In genomic region chr3:117108966-117109700, GRCm38 (mm10) we compare ENCODE assay signal across 16 mouse cellular contexts.
A peak's percentile ranks its signal among the peaks of the same experiment; 100 is the strongest.
DNase-seq lines count a peak whose midpoint lies in the region; ATAC-seq and TF ChIP-seq lines count a peak whose summit lies in the region.
"Had no signal": no experiment of that assay in that cellular context is flagged by ENCODE, and none has a peak within 500 bp of the region (broad histone marks: within the 10 kb centered on the region; RNA-seq: fewer than 3 reads in every experiment).

No protein-coding gene starts in this region.

- no peaks in the 10 kb centered on the region for H3K36me3 ChIP-seq in kidney, adult 2 months (ENCODE audit: control insufficient read depth, insufficient read depth, low read length)
- no peaks in the 10 kb centered on the region for H3K36me3 ChIP-seq in heart, embryonic 16.5 days (ENCODE audit: control insufficient read depth, insufficient read depth)
- H3K36me3 ChIP-seq: midbrain, embryonic 13.5 days had no signal

- TF ChIP-seq CTCF in kidney, adult 2 months (conservative IDR thresholded peaks at IDR 0.05; ENCODE audit: insufficient read depth, insufficient read length, low read depth, low read length), result no peak
- TF ChIP-seq CTCF in brain, embryonic 14.5 days (IDR thresholded peaks at IDR 0.05; ENCODE audit: borderline replicate concordance, extremely low read depth, insufficient read depth, insufficient read length), result no peak

- no peak for ATAC-seq in heart, embryonic 16.5 days (replicated peaks; ENCODE audit: extremely low read depth, insufficient read depth, low FRiP score)
- ATAC-seq: forebrain, embryonic 14.5 days; hindbrain, postnatal 0 days; midbrain, embryonic 13.5 days had no signal

- no peaks in the 10 kb centered on the region for H3K4me1 ChIP-seq in kidney, adult 2 months (ENCODE audit: control insufficient read depth, insufficient read depth, low read length)
- H3K4me1 ChIP-seq in brown adipose tissue, adult 24 weeks (ENCODE audit: control insufficient read depth, insufficient read depth, insufficient read length, low read length), result no peaks in the 10 kb centered on the region
- no peaks in the 10 kb centered on the region for H3K4me1 ChIP-seq in heart, embryonic 16.5 days (ENCODE audit: control insufficient read depth, insufficient read depth, low read length)

- H3K9me3 ChIP-seq in heart, embryonic 16.5 days (replicated peaks; ENCODE audit: control insufficient read depth, low read length), result no peaks in the 10 kb centered on the region
- H3K9me3 ChIP-seq: midbrain, embryonic 13.5 days had no signal

- peak; percentile 31 for DNase-seq in kidney, adult 2 months
- DNase-seq in kidney, adult 18-20 months, result no peak
- DNase-seq in brain, embryonic 14.5 days (ENCODE audit: low read depth), result peak; percentile 17
- no peak for DNase-seq in cerebellum, adult 9-11 months
- no peak for DNase-seq in adrenal gland, postnatal 25 days
- DNase-seq: adrenal gland, postnatal 14 days; cerebellum, postnatal 25 days; layer of hippocampus, postnatal 36 days; retina, postnatal 1 day had no signal

- no peak overlapping the region for H3K4me2 ChIP-seq in heart, embryonic 16.5 days (ENCODE audit: low read depth, low read length)
- H3K4me2 ChIP-seq: midbrain, embryonic 13.5 days had no signal

- no peak for TF ChIP-seq POLR2A in kidney, adult 2 months (IDR thresholded peaks at IDR 0.05; ENCODE audit: low read depth, low read length)
- no peak for TF ChIP-seq POLR2A in brain, embryonic 14.5 days (IDR thresholded peaks at IDR 0.05; ENCODE audit: borderline replicate concordance, extremely low read depth, insufficient read depth, insufficient read length, poor library complexity, severe bottlenecking)

- H3K9ac ChIP-seq in heart, embryonic 16.5 days (ENCODE audit: low read length), result no peak overlapping the region
- H3K9ac ChIP-seq: midbrain, embryonic 13.5 days had no signal

- H3K27me3 ChIP-seq in kidney, adult 2 months (replicated peaks; ENCODE audit: control insufficient read depth, insufficient read depth, low read length), result no peaks in the 10 kb centered on the region
- H3K27me3 ChIP-seq in heart, embryonic 16.5 days (ENCODE audit: control insufficient read depth, insufficient read depth, low read length), result no peaks in the 10 kb centered on the region
- H3K27me3 ChIP-seq: midbrain, embryonic 13.5 days had no signal

- H3K4me3 ChIP-seq in kidney, adult 2 months (ENCODE audit: insufficient read depth, low read depth, low read length), result no peak overlapping the region
- no peak overlapping the region for H3K4me3 ChIP-seq in brown adipose tissue, adult 24 weeks (ENCODE audit: insufficient read depth, low read depth, low read length)
- no peak overlapping the region for H3K4me3 ChIP-seq in heart, embryonic 16.5 days (ENCODE audit: low read length)
- H3K4me3 ChIP-seq: midbrain, embryonic 13.5 days; myocyte had no signal

- H3K27ac ChIP-seq in kidney, adult 2 months (ENCODE audit: insufficient read depth, low read depth, low read length), result no peak overlapping the region
- H3K27ac ChIP-seq in brown adipose tissue, adult 24 weeks (replicated peaks; ENCODE audit: low read depth, low read length), result peak overlapping the region; percentile 31; the same call in 1 of the 2 replicates
- peak overlapping the region; percentile 33; the same call in 1 of the 2 replicates for H3K27ac ChIP-seq in heart, embryonic 16.5 days (ENCODE audit: low read length)
- H3K27ac ChIP-seq: hindbrain, postnatal 0 days; macrophage; midbrain, embryonic 13.5 days had no signal

- 45% methylated on average over 8 of the region's 8 CpGs for WGBS in kidney, adult 2 months
- 46% methylated on average over 8 of the region's 8 CpGs for WGBS in heart, embryonic 16.5 days

Comparison
In these comparisons a context has a peak if more than half of its experiments do, and no peak if none do; other contexts are left out.
1. DNase-seq: peak in kidney, adult 2 months (single experiment) and brain, embryonic 14.5 days (single experiment); none in kidney, adult 18-20 months (single experiment), cerebellum, adult 9-11 months (single experiment) and adrenal gland, postnatal 25 days (single experiment).